Mouse (Mus musculus) G1E-ER4 (cell line): Measurements from ENCODE around the gene Cox6b2. TPM values are rescaled to one million over a fixed set of nuclear protein-coding genes. Genes with fewer than 3 reads are reported as not detected.

ENCODE experiments used
- GATA1 ChIP-seq: IDR thresholded peaks from one replicate; pipeline ENCODE4 v1.8.0; 2012; ENCODE audit warnings: low read length, inconsistent platforms
- polyA plus RNA-seq: library from polyadenylated mRNA; stranded (reverse); fragments of >175 nt; gene quantifications from 2 replicates; pipeline ENCODE4 v1.2.3, GENCODE M21; 2012

Gene Cox6b2
- polyA plus RNA-seq: 125 and 159 TPM in 2 replicates

- no peak for TF ChIP-seq GATA1
Observed at GRCm38 (mm10) chr7:4752821-4753570, at the start of gene Cox6b2. Gene Cox6b2 (minus strand): TSS chr7:4753094.

GRCm38 (mm10) chr7:4802247-4802646, 49.4 kb upstream of the Cox6b2 start:
- TF ChIP-seq GATA1: no peak

GRCm38 (mm10) chr7:4795767-4796433, 43.0 kb upstream of the Cox6b2 start:
- no peak for TF ChIP-seq GATA1

- TF ChIP-seq GATA1: no peak
Observed at GRCm38 (mm10) chr7:4794631-4795168, 41.8 kb upstream of the Cox6b2 start.

- no peak for TF ChIP-seq GATA1
Observed at GRCm38 (mm10) chr7:4793674-4794073, 40.8 kb upstream of the Cox6b2 start.

GRCm38 (mm10) chr7:4792278-4793212, 39.7 kb upstream of the Cox6b2 start, which contains the start of gene Rpl28:
Gene Rpl28 (plus strand): TSS chr7:4792874.
- no peak for TF ChIP-seq GATA1

- TF ChIP-seq GATA1: no peak
Observed at GRCm38 (mm10) chr7:4789436-4789935, 36.6 kb upstream of the Cox6b2 start, which contains the start of gene Tmem238. Gene Tmem238 (minus strand): TSS chr7:4789656.

GRCm38 (mm10) chr7:4788499-4789435, 35.9 kb upstream of the Cox6b2 start:
- TF ChIP-seq GATA1: no peak

GRCm38 (mm10) chr7:4783667-4784268, 30.9 kb upstream of the Cox6b2 start:
- no peak for TF ChIP-seq GATA1

- TF ChIP-seq GATA1: no peak
Observed at GRCm38 (mm10) chr7:4782759-4783158, 29.9 kb upstream of the Cox6b2 start, which contains the start of the genes Il11 and Tmem190. Gene Il11 (minus strand): TSS chr7:4782859. Gene Tmem190 (plus strand): TSS chr7:4782937.

- TF ChIP-seq GATA1: no peak
Observed at GRCm38 (mm10) chr7:4782130-4782529, 29.2 kb upstream of the Cox6b2 start.

GRCm38 (mm10) chr7:4779921-4780320, 27.0 kb upstream of the Cox6b2 start:
- TF ChIP-seq GATA1: no peak

- TF ChIP-seq GATA1: no peak
Observed at GRCm38 (mm10) chr7:4777851-4778637, 25.1 kb upstream of the Cox6b2 start.
